Mouse (Mus musculus): ENCODE measurements around the gene Spryd4.

DNA sequence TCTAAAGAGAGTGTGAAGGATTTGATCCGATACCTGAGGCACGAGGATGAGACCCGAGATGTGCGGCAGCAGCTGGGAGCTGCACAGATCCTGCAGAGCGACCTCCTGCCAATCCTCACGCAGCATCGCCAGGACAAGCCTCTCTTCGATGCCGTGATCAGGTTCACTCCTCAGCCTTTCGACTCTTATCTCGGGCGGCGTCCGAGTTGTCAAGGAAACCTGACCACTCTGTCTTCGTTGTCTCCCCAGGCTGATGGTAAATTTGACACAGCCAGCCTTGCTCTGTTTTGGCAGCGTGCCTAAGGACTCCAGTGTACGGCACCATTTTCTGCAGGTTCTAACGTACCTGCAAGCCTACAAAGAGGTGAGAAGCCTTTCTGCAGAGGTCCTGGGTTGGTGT is 28.5 kb upstream of the Spryd4 start:
- TF ChIP-seq POLR2A (IDR thresholded peaks at IDR 0.05; ENCODE audit: low read depth, low read length): no peak
- no peak for TF ChIP-seq CTCF (IDR thresholded peaks at IDR 0.05; ENCODE audit: extremely low read depth, insufficient read length, insufficient replicate concordance, low read depth, low read length)
